Mouse (Mus musculus): ENCODE measurements at regions not wholly inside any gene's neighbourhood (a gene's known extent, or its start where the extent isn't known, plus 50 kb on each side); places are given as distances from the start of the nearest gene placed in this dataset.
A peak's percentile ranks its signal among the peaks of the same experiment; 100 is the strongest.

DNA sequence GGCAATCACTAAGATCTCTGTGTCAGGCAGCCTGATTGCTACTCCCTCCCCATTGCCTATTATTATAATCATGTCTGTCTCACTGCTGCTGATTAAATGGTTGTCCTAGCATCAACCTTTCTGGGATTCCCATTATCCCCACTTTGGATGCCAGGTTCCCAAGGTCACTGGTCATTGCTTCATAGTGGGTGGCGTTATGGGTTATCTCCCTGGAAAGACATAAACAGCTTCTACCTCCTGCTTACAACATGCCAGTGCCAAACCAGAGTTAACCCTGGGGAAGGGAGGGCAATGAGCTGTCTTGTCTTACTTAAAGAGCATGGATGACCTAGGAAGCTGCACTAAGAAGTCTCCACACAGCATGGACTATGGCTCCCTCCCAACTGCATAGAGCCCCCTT, 136.9 kb downstream of the Uaca start:
- 0 out of 2 replicates have a peak, but pooled peaks cover 2% of the 10 kb centered on the region for H3K4me1 ChIP-seq (ENCODE audit: control insufficient read depth, insufficient read depth, low read length)
- ATAC-seq = no peak
- no peak overlapping the region for H3K4me2 ChIP-seq (ENCODE audit: low read length)
- H3K9ac ChIP-seq (ENCODE audit: low read depth, low read length) = no peak overlapping the region
- no peaks in the 10 kb centered on the region for H3K9me3 ChIP-seq (replicated peaks; ENCODE audit: control insufficient read depth, low read length, poor library complexity, severe bottlenecking)
- WGBS = 89% methylated on average over 1 of the region's 1 CpGs
- no peak overlapping the region for H3K4me3 ChIP-seq (ENCODE audit: low read depth, low read length)
- H3K27me3 ChIP-seq (ENCODE audit: control insufficient read depth, insufficient read depth, low read depth, low read length) = no peaks in the 10 kb centered on the region
- H3K27ac ChIP-seq (ENCODE audit: low read length) = no peak overlapping the region
- H3K36me3 ChIP-seq (ENCODE audit: control insufficient read depth, insufficient read depth, low read length) = no peaks in the 10 kb centered on the region

DNA sequence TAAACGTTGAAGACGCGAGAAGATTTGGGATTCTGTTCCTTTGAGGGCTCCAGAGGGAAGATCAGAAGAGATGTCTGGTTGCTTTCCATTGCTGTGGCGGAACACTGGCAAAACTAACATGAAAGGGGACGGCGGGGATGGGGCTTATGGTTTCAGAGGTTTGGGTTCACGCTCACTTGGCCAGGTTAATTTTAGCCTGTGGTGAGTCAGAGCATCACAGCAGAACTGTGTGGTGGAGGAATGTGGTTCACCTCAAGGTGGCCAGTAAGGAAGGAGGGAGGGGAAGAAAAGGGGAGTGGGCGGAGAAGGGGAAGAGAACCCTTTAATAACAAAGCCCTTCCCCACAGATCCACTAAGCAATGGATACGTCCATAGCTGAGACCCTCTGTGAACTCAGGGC, 142.6 kb downstream of the Uaca start:
- ATAC-seq = no peak

DNA sequence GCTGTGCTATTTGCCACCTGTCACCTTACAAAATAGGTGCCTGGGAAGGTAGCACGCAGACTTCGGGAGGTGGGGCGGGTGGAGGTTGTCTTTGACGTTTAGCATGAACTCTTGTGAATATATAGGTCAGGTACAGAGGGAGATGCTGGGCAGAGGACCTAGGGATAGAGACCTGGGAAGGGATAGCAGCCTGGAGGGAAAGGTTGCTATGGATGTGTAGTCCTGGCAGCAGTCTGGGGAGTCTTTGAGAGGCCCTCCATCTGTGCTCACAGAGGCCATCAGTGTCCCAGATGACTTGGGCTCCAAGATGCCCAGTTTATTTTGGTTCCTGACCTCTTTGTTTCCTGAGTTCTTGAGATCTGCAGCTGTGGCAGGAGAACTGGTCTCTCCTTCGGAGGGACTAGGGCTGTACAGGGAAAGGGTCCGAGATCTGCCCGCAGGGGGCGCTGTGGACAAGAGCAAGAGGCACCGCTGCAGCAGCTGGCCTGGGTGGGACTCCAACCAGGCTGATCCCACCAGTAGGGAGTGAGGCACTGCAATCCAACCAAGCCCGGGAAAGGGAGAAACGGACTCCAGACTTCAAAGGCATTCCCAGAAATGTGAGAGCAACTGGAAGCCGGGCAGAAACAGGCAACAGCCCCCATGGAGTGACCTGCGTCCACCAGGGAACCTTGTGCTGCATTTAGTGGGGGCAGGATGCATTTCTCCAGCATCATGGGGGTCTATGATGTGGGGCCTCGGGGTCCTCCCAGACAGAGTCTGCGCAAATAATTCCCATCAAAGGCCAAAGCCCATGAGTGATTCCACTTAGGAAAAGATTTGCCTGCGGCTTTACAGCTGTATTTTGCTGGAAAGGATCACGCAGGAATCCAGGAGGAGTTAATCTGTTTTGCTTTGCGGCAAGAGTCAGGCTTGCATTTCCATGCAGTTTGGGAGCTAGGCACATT, 145.8 kb downstream of the Uaca start:
- Histone ChIP-seq H3K9me3 (replicated peaks; ENCODE audit: control insufficient read depth, low read length, poor library complexity, severe bottlenecking) (no peaks in the 10 kb centered on the region), H3K4me1 (ENCODE audit: control insufficient read depth, insufficient read depth, low read length) (peaks cover 5% of the 10 kb centered on the region), H3K4me2 (ENCODE audit: low read length) (no peak overlapping the region), H3K27ac (ENCODE audit: low read length) (peak overlapping the region; percentile 5; the same call in 1 of the 2 replicates), H3K36me3 (ENCODE audit: control insufficient read depth, insufficient read depth, low read length) (no peaks in the 10 kb centered on the region), H3K9ac (ENCODE audit: low read depth, low read length) (no peak overlapping the region), H3K27me3 (ENCODE audit: control insufficient read depth, insufficient read depth, low read depth, low read length) (peaks cover 6% of the 10 kb centered on the region; the same call in 1 of the 2 replicates), H3K4me3 (ENCODE audit: low read depth, low read length) (no peak overlapping the region)
- WGBS = 22% methylated on average over 18 of the region's 18 CpGs
- peak; percentile 93 for ATAC-seq

More for the DNA sequence above, 142.6 kb downstream of the Uaca start:
- Histone ChIP-seq H3K9me3 (replicated peaks; ENCODE audit: control insufficient read depth, low read length, poor library complexity, severe bottlenecking) (no peaks in the 10 kb centered on the region), H3K36me3 (ENCODE audit: control insufficient read depth, insufficient read depth, low read length) (no peaks in the 10 kb centered on the region), H3K4me3 (ENCODE audit: low read depth, low read length) (no peak overlapping the region), H3K27ac (ENCODE audit: low read length) (no peak overlapping the region), H3K4me1 (ENCODE audit: control insufficient read depth, insufficient read depth, low read length) (peaks cover 5% of the 10 kb centered on the region), H3K9ac (ENCODE audit: low read depth, low read length) (no peak overlapping the region), H3K27me3 (ENCODE audit: control insufficient read depth, insufficient read depth, low read depth, low read length) (peaks cover 6% of the 10 kb centered on the region; the same call in 1 of the 2 replicates), H3K4me2 (ENCODE audit: low read length) (no peak overlapping the region)
- 92% methylated on average over 9 of the region's 9 CpGs for WGBS

- Histone ChIP-seq H3K9me3 (replicated peaks; ENCODE audit: control insufficient read depth, low read length, poor library complexity, severe bottlenecking) (no peaks in the 10 kb centered on the region), H3K4me2 (ENCODE audit: low read length) (no peak overlapping the region), H3K27ac (ENCODE audit: low read length) (no peak overlapping the region), H3K36me3 (ENCODE audit: control insufficient read depth, insufficient read depth, low read length) (no peaks in the 10 kb centered on the region), H3K27me3 (ENCODE audit: control insufficient read depth, insufficient read depth, low read depth, low read length) (no peaks in the 10 kb centered on the region; the same call in 1 of the 2 replicates), H3K4me1 (ENCODE audit: control insufficient read depth, insufficient read depth, low read length) (peaks cover 11% of the 10 kb centered on the region), H3K4me3 (ENCODE audit: low read depth, low read length) (no peak overlapping the region), H3K9ac (ENCODE audit: low read depth, low read length) (no peak overlapping the region)
- 71% methylated on average over 15 of the region's 15 CpGs for WGBS
- ATAC-seq = no peak
Observed at GRCm38 (mm10) chr9:60947363-60947762, 153.0 kb downstream of the Uaca start.

- Histone ChIP-seq H3K4me3 (ENCODE audit: low read depth, low read length) (no peak overlapping the region), H3K27ac (ENCODE audit: low read length) (no peak overlapping the region), H3K4me1 (ENCODE audit: control insufficient read depth, insufficient read depth, low read length) (peaks cover 11% of the 10 kb centered on the region), H3K9me3 (replicated peaks; ENCODE audit: control insufficient read depth, low read length, poor library complexity, severe bottlenecking) (no peaks in the 10 kb centered on the region), H3K27me3 (ENCODE audit: control insufficient read depth, insufficient read depth, low read depth, low read length) (no peaks in the 10 kb centered on the region), H3K36me3 (ENCODE audit: control insufficient read depth, insufficient read depth, low read length) (no peaks in the 10 kb centered on the region), H3K4me2 (ENCODE audit: low read length) (no peak overlapping the region), H3K9ac (ENCODE audit: low read depth, low read length) (no peak overlapping the region)
- no peak for ATAC-seq
- WGBS = 60% methylated on average over 10 of the region's 10 CpGs
Observed at GRCm38 (mm10) chr9:60948531-60949070, 154.3 kb downstream of the Uaca start.

- WGBS = 87% methylated on average over 5 of the region's 5 CpGs
- Histone ChIP-seq H3K4me1 (ENCODE audit: control insufficient read depth, insufficient read depth, low read length) (peaks cover 11% of the 10 kb centered on the region), H3K27me3 (ENCODE audit: control insufficient read depth, insufficient read depth, low read depth, low read length) (no peaks in the 10 kb centered on the region), H3K4me2 (ENCODE audit: low read length) (no peak overlapping the region), H3K9ac (ENCODE audit: low read depth, low read length) (no peak overlapping the region), H3K9me3 (replicated peaks; ENCODE audit: control insufficient read depth, low read length, poor library complexity, severe bottlenecking) (no peaks in the 10 kb centered on the region), H3K36me3 (ENCODE audit: control insufficient read depth, insufficient read depth, low read length) (no peaks in the 10 kb centered on the region), H3K4me3 (ENCODE audit: low read depth, low read length) (no peak overlapping the region), H3K27ac (ENCODE audit: low read length) (no peak overlapping the region)
- no peak for ATAC-seq
Observed at GRCm38 (mm10) chr9:60950161-60950560, 155.8 kb downstream of the Uaca start.

DNA sequence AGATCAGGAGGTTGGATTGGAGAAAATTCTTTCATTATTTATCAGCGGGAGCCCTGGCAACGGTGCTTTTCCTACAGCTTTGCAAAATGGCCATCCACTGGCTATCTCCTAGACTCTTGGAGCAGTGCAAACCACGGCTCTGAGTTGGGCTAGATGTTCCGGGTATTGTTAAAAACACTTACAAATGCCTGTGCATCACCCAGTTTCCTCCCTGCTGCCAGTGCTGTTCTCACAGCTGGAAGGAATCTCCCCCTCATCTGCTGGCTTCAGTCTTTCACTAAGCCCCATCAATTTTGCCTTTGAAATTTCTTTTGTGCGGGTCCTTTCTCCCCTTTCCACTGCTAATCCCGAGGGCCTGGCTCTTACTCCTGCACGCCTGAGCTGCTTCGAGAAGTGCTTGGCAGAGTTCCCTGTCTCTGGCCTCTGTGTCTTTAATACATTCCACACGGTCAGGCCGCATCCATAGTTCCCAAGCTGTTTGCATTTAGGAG, 156.8 kb downstream of the Uaca start:
- H3K4me1 ChIP-seq (ENCODE audit: control insufficient read depth, insufficient read depth, low read length) = peaks cover 11% of the 10 kb centered on the region
- H3K4me2 ChIP-seq (ENCODE audit: low read length) = no peak overlapping the region
- WGBS = 3% methylated on average over 10 of the region's 10 CpGs
- peak; percentile 36; the same call in 1 of the 2 replicates for ATAC-seq
- H3K27me3 ChIP-seq (ENCODE audit: control insufficient read depth, insufficient read depth, low read depth, low read length) = no peaks in the 10 kb centered on the region
- H3K9ac ChIP-seq (ENCODE audit: low read depth, low read length) = no peak overlapping the region
- H3K36me3 ChIP-seq (ENCODE audit: control insufficient read depth, insufficient read depth, low read length) = no peaks in the 10 kb centered on the region
- peak overlapping the region; percentile 6 for H3K27ac ChIP-seq (ENCODE audit: low read length)
- H3K9me3 ChIP-seq (replicated peaks; ENCODE audit: control insufficient read depth, low read length, poor library complexity, severe bottlenecking) = no peaks in the 10 kb centered on the region
- H3K4me3 ChIP-seq (ENCODE audit: low read depth, low read length) = no peak overlapping the region

DNA sequence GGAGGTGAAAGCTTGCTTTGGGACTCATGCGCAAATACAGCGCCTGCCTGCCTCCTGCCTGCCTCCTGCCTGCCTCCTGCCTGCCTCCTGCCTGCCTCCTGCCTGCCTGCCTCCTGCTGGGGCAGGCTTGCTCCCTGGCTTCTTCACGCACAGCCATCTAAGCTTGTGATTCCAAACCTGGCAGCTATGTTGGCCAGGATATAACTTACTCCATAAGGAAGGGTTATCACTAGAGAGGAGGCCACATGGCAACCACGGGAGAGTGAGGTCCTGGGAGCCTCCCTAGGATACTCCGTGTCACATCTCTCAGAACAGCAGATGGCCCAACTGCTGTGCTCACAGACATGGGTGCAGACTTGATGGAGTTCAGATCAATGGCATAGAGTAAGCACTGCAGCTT, 163.1 kb downstream of the Uaca start:
- 56% methylated on average over 5 of the region's 5 CpGs for WGBS
- no peaks in the 10 kb centered on the region for H3K9me3 ChIP-seq (replicated peaks; ENCODE audit: control insufficient read depth, low read length, poor library complexity, severe bottlenecking)
- ATAC-seq = no peak

DNA sequence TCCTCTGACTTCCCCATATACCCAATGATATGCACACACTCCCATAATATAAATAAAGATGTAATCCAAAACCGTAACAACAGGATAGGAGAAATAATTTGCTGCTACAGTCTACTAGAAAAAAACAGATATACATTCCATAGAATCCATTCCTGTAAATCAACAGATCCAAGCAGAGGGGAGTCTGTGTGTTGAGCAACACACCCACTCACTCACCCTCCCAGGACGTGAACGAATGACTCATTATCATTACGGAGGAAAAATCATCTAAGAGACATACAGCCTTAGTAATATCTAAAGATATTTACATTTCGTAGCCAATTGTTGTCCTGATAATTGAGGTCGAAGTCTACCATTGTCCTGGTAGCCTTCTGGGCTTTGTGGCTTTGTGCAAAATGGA, 165.2 kb downstream of the Uaca start:
- Histone ChIP-seq H3K4me3 (ENCODE audit: low read depth, low read length) (no peak overlapping the region), H3K9me3 (replicated peaks; ENCODE audit: control insufficient read depth, low read length, poor library complexity, severe bottlenecking) (no peaks in the 10 kb centered on the region), H3K36me3 (ENCODE audit: control insufficient read depth, insufficient read depth, low read length) (no peaks in the 10 kb centered on the region), H3K27ac (ENCODE audit: low read length) (no peak overlapping the region), H3K4me1 (ENCODE audit: control insufficient read depth, insufficient read depth, low read length) (no peaks in the 10 kb centered on the region), H3K9ac (ENCODE audit: low read depth, low read length) (no peak overlapping the region), H3K27me3 (ENCODE audit: control insufficient read depth, insufficient read depth, low read depth, low read length) (no peaks in the 10 kb centered on the region), H3K4me2 (ENCODE audit: low read length) (no peak overlapping the region)
- WGBS = 90% methylated on average over 6 of the region's 6 CpGs
- ATAC-seq = no peak

More for the DNA sequence above, 163.1 kb downstream of the Uaca start:
- H3K4me1 ChIP-seq (ENCODE audit: control insufficient read depth, insufficient read depth, low read length) = no peaks in the 10 kb centered on the region
- H3K9ac ChIP-seq (ENCODE audit: low read depth, low read length) = no peak overlapping the region
- H3K27me3 ChIP-seq (ENCODE audit: control insufficient read depth, insufficient read depth, low read depth, low read length) = no peaks in the 10 kb centered on the region
- no peaks in the 10 kb centered on the region for H3K36me3 ChIP-seq (ENCODE audit: control insufficient read depth, insufficient read depth, low read length)
- no peak overlapping the region for H3K4me2 ChIP-seq (ENCODE audit: low read length)
- no peak overlapping the region for H3K27ac ChIP-seq (ENCODE audit: low read length)
- H3K4me3 ChIP-seq (ENCODE audit: low read depth, low read length) = no peak overlapping the region
